Mouse (Mus musculus) liver, adult 2 months (tissue): ENCODE data around the gene Mrm3.

ENCODE experiments used
- CTCF ChIP-seq: fragments of 200-500 bp; IDR thresholded peaks from 2 replicates; pipeline ENCODE4 v1.5.1; 2011; ENCODE audit warnings: low read depth, low read length, control low read depth
- POLR2A ChIP-seq: fragments of 200-500 bp; IDR thresholded peaks from 2 replicates; pipeline ENCODE4 v1.6.1; 2011; ENCODE audit warnings: low read length, control low read depth; ENCODE audit not compliant: insufficient read depth; ENCODE audit errors: extremely low read depth

DNA sequence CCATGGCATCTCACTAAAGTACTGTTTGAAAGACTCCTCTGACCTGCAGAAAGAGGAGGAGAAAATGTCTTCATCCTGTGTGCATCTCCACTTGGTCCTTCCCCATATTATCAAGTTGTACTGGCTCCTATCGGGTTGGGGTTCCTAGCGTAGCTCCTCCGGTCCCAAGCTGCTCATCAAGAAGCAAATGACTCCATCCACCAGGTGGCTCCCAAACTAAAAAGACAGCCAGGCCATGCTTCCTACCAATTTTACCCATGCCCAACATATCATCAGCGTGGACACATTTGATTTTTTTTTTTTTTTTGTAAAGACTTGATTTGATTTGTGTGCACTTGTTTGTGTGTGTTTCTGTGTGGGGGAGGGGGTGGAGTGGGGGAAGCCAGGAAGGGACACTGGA, 28.9 kb downstream of the Mrm3 start:
- TF ChIP-seq POLR2A (no peak), CTCF (peak; percentile 20; the same call in 1 of the 2 replicates)
